Mouse (Mus musculus) heart, embryonic 15.5 days (tissue): ENCODE measurements around the gene Itga9. TPM values are rescaled to one million over a fixed set of nuclear protein-coding genes. Genes with fewer than 3 reads are reported as not detected.

ENCODE experiments used
- ATAC-seq: fragments of 200-750 bp; cut with Nextera tagmentation; replicated peaks from 2 replicates; pipeline ENCODE4 v1.8.0; 2017; ENCODE audit warnings: low read depth, moderate TSS enrichment; ENCODE audit not compliant: insufficient number of reproducible peaks, insufficient read depth, low FRiP score
- H3K27ac ChIP-seq: fragments of 300-500 bp; sonication (generic); 2 replicates; pipeline ENCODE4 v1.5.1; 2015; ENCODE audit warnings: mild to moderate bottlenecking, inconsistent platforms
- H3K27me3 ChIP-seq: fragments of 300-500 bp; sonication (generic); 2 replicates; pipeline ENCODE4 v1.6.1; 2015; ENCODE audit warnings: inconsistent platforms
- H3K36me3 ChIP-seq: fragments of 300-500 bp; sonication (generic); 2 replicates; pipeline ENCODE4 v1.6.1; 2015; ENCODE audit warnings: mild to moderate bottlenecking, inconsistent platforms
- H3K4me1 ChIP-seq: fragments of 300-500 bp; sonication (generic); replicated peaks from 2 replicates; pipeline ENCODE4 v1.6.1; 2015; ENCODE audit warnings: inconsistent platforms
- H3K4me2 ChIP-seq: fragments of 300-500 bp; sonication (generic); 2 replicates; pipeline ENCODE4 v1.6.1; 2015; ENCODE audit warnings: inconsistent platforms, mild to moderate bottlenecking, moderate library complexity
- H3K4me3 ChIP-seq: fragments of 300-500 bp; sonication (generic); 2 replicates; pipeline ENCODE4 v1.5.1; 2015; ENCODE audit warnings: mild to moderate bottlenecking, inconsistent platforms
- H3K9ac ChIP-seq: fragments of 300-500 bp; sonication (generic); 2 replicates; pipeline ENCODE4 v1.6.1; 2015; ENCODE audit warnings: mild to moderate bottlenecking, inconsistent platforms
- H3K9me3 ChIP-seq: fragments of 300-500 bp; sonication (generic); replicated peaks from 2 replicates; pipeline ENCODE4 v1.6.1; 2016; ENCODE audit warnings: inconsistent platforms
- WGBS: fragments of 180-500 bp; shearing (Covaris S2); methylation state at CpG from one replicate; pipeline ENCODE4 v1.1.7; 2015; ENCODE audit warnings: mixed read lengths; 5-methylcytosine and 5-hydroxymethylcytosine counted together
- polyA plus RNA-seq: library from polyadenylated mRNA; unstranded; fragments of >200 nt; fragmentation: Nextera tagmentation; extraction: Ambion mirVana; gene quantifications from 2 replicates; pipeline ENCODE4 v1.2.1, GENCODE M21; 2015

Itga9 gene
- polyA plus RNA-seq, 1 experiment from 2014 or later, result 12.0 TPM

DNA sequence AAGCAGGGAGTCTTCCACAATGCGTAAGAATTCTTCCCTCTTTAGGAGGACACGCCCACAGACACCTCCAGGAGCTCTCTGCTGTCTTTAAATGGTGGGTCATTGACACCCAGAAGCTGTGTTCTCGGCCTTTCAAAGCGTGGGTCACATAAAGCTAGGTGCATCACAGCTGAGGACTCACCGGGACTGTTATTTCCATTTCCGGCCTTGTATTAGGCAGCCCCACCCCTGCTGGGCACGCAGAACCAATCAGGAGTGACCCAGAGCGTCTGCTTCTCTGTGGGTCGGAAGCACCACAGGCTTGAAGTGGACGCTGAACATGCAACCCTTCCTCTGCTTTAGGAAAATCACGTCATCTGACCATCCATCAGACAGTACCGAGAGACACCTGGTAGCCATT, 255.7 kb downstream of the Itga9 start:
- H3K9ac ChIP-seq, result no peak overlapping the region
- no peak overlapping the region for H3K4me3 ChIP-seq
- no peaks in the 10 kb centered on the region for H3K27me3 ChIP-seq
- H3K36me3 ChIP-seq, result no peaks in the 10 kb centered on the region
- WGBS, result 79% methylated on average over 12 of the region's 12 CpGs
- peak overlapping the region; percentile 41; the same call in 1 of the 2 replicates for H3K27ac ChIP-seq
- H3K4me2 ChIP-seq, result no peak overlapping the region
- no peaks in the 10 kb centered on the region for H3K9me3 ChIP-seq
- H3K4me1 ChIP-seq, result peaks cover 32% of the 10 kb centered on the region
- ATAC-seq, result no peak

DNA sequence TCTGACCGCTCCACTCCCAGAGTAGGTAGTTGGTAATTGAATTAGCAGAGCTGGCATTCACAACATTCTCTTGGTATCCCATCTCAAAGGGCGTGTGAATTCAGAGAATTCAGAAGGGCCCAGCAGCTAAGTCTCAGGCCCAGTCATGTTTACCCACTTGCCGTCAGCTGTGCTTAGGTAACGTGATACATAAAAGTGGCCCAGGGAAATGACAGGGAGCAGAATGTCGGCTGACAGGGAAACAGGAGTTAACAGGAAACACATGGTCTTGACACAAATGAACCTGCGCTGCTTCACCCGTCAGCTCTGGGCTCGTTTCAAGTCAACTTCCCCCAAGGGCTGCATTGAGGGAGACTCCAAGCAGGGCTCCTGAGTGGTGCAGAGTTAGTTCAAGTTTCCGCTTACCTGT, 256.4 kb downstream of the Itga9 start:
- H3K9ac ChIP-seq, result no peak overlapping the region
- peak; percentile 43; the same call in 1 of the 2 replicates for ATAC-seq
- peaks cover 29% of the 10 kb centered on the region for H3K4me1 ChIP-seq
- no peaks in the 10 kb centered on the region for H3K36me3 ChIP-seq
- H3K9me3 ChIP-seq, result no peaks in the 10 kb centered on the region
- no peaks in the 10 kb centered on the region for H3K27me3 ChIP-seq
- H3K4me3 ChIP-seq, result no peak overlapping the region
- WGBS, result 37% methylated on average over 9 of the region's 9 CpGs
- peak overlapping the region; percentile 41 for H3K27ac ChIP-seq
- H3K4me2 ChIP-seq, result no peak overlapping the region

DNA sequence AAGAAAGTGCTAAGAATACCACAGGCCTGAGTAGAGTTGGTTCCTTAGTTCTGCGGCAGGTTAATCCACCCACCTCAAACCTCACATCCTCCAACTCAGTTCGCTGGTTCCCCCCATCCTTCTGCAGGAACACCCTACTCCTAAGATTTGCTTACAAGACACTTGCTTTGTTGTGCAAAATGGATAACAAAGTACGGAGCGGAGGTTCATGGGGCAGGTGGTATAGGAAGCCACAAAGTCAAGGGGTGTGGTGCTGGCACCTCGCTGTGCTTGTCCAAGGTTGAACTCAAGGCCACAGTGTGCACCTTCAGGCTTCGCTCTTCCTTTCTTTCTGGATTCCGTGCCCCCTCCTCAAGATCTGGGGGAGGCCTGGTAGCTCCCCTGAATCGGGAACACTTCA, 257.0 kb downstream of the Itga9 start:
- Histone ChIP-seq H3K9me3 (no peaks in the 10 kb centered on the region), H3K27ac (no peak overlapping the region), H3K27me3 (no peaks in the 10 kb centered on the region), H3K4me3 (no peak overlapping the region), H3K4me2 (no peak overlapping the region), H3K36me3 (no peaks in the 10 kb centered on the region), H3K9ac (no peak overlapping the region), H3K4me1 (peaks cover 29% of the 10 kb centered on the region)
- ATAC-seq, result no peak
- 93% methylated on average over 8 of the region's 8 CpGs for WGBS

DNA sequence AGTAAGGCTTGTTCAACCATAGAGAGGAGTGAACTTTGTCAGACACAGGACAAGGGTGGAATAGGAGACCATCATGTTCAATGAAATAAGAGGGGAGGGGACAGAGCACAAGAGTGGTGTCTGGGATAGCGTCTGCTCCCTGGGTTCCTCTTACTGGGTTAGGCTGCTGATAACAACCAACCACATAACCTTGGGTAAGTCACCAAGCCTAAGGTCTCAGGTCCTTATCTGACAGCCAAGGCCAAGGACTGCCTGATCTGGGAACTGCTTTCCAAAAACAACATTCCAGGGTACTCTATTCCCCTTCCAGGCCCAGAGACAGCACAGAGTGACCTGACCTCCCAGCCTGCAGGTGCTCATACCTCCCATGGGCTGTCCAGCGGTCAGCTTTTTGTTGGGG, 260.5 kb downstream of the Itga9 start:
- WGBS, result 65% methylated on average over 2 of the region's 2 CpGs
- no peaks in the 10 kb centered on the region for H3K27me3 ChIP-seq

DNA sequence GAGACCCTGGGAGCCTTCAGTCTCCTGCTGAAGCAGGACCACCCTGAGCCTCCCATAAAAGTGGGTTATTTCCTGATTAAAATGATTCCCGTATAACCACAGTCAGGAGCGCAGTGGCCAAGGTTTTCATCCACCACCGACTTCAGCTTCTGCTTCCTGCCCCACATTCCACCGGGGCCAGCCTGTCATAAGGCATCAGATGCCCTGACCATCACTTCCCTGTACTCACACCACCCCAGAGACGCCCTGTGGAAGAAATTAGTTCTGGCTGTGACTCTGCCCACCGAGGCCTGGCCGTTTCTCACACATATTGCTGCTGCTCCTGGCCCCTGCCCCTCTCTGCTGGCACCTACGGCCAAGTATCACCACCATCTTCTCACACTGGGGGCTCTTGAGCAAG, 261.4 kb downstream of the Itga9 start:
- Histone ChIP-seq H3K4me3 (no peak overlapping the region), H3K4me1 (peaks cover 4% of the 10 kb centered on the region), H3K27me3 (no peaks in the 10 kb centered on the region), H3K9me3 (no peaks in the 10 kb centered on the region), H3K9ac (no peak overlapping the region), H3K36me3 (peaks cover 6% of the 10 kb centered on the region), H3K27ac (no peak overlapping the region), H3K4me2 (no peak overlapping the region)
- no peak for ATAC-seq
- WGBS, result 81% methylated on average over 8 of the region's 8 CpGs

More for the DNA sequence above, 260.5 kb downstream of the Itga9 start:
- peaks cover 3% of the 10 kb centered on the region for H3K36me3 ChIP-seq
- H3K27ac ChIP-seq, result no peak overlapping the region
- no peak for ATAC-seq
- H3K4me1 ChIP-seq, result peaks cover 10% of the 10 kb centered on the region
- H3K4me2 ChIP-seq, result no peak overlapping the region
- H3K9me3 ChIP-seq, result no peaks in the 10 kb centered on the region
- H3K4me3 ChIP-seq, result no peak overlapping the region
- no peak overlapping the region for H3K9ac ChIP-seq

DNA sequence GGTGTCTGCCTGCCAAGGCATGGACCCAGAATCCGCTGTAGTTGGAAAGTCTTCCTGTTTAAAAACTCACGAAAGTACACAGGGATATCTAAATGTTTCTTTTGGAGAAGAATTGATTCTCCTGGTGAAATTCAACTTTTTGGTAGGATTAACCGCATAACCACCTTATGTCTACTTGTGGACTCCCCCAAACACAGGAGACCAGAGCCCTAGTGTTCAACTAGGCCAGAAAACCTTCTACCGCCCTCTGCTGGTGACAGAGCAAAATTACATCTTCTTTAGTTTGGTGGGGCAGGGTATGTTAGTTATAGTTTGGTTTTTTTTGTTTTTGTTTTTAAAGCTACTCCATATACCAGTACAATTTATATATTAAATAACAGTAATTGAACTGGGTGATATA, 264.6 kb downstream of the Itga9 start:
- H3K4me3 ChIP-seq, result no peak overlapping the region
- no peak overlapping the region for H3K27ac ChIP-seq
- peaks cover 10% of the 10 kb centered on the region for H3K36me3 ChIP-seq
- no peaks in the 10 kb centered on the region; the same call in 1 of the 2 replicates for H3K4me1 ChIP-seq
- no peak overlapping the region for H3K9ac ChIP-seq
- 54% methylated on average over 4 of the region's 4 CpGs for WGBS
- no peak for ATAC-seq
- H3K9me3 ChIP-seq, result no peaks in the 10 kb centered on the region
- H3K4me2 ChIP-seq, result no peak overlapping the region
- no peaks in the 10 kb centered on the region for H3K27me3 ChIP-seq

DNA sequence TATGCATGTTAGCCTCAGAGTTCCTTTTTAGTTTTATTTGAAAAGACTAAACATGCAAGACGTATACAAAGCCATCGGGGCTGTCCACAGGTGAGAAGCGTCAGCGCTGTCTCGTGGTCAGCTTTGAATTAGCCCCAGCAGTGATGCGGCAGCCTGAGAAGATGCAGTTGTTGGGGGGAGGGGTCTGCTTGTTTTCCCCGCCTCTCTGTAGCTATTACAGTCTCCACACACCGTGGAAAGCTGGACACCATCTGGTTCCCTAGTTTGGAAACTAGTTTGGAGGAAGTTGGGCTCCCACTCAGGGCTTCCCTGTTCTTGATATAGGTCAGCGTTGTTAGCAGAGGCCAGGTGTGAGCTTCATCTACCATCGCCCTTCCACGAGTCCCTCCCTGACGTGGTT, 266.5 kb downstream of the Itga9 start:
- Histone ChIP-seq H3K27me3 (no peaks in the 10 kb centered on the region), H3K4me2 (no peak overlapping the region), H3K27ac (no peak overlapping the region), H3K4me1 (peaks cover 13% of the 10 kb centered on the region), H3K36me3 (peaks cover 10% of the 10 kb centered on the region), H3K9me3 (no peaks in the 10 kb centered on the region), H3K9ac (no peak overlapping the region), H3K4me3 (no peak overlapping the region)
- ATAC-seq, result no peak
- 79% methylated on average over 12 of the region's 12 CpGs for WGBS

DNA sequence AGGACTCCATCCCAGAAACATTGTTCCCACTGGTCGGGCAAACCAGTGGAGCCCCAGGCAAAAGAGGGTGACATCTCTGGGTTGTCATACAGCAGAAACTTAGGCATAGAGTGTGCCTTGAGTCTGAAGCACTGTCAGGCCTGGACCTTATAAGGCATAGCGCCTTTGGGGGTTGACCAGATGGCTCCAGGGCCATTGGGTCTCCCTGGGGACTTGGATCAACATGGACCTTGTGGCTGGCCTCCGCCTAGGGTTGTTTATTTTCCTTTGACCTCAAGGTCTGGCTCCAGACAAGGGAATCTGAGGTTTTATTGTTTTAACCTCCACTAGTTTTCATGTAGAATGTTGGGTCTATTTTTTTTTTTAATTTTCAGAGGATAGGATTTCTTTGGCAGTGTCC, 267.1 kb downstream of the Itga9 start:
- peaks cover 10% of the 10 kb centered on the region for H3K36me3 ChIP-seq
- no peaks in the 10 kb centered on the region for H3K27me3 ChIP-seq
- H3K9me3 ChIP-seq, result no peaks in the 10 kb centered on the region
- no peak overlapping the region for H3K9ac ChIP-seq
- H3K27ac ChIP-seq, result no peak overlapping the region
- H3K4me1 ChIP-seq, result peaks cover 13% of the 10 kb centered on the region
- H3K4me3 ChIP-seq, result no peak overlapping the region
- no peak for ATAC-seq
- 80% methylated on average over 3 of the region's 3 CpGs for WGBS
- H3K4me2 ChIP-seq, result no peak overlapping the region

DNA sequence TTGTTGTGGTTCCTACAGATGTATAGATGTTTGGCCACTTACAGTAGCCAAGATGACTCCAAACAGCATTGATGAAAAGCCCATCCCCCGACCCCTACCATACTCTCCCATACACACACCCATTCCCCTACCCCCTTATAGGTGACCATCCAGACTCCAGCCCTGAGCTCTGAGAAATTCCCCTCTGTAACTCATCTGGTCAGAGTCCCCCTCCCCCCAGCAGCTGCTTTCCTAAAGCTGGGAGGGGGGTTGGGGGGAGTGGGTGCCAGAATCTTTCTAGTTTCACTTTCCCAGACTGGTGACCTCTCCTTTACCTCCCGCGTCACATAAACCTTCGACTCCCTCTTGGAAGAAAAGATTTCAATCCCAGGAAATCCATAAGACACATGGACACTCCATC, 269.2 kb downstream of the Itga9 start:
- Histone ChIP-seq H3K4me3 (no peak overlapping the region), H3K9ac (no peak overlapping the region), H3K4me1 (peaks cover 13% of the 10 kb centered on the region), H3K9me3 (no peaks in the 10 kb centered on the region), H3K27ac (no peak overlapping the region), H3K27me3 (no peaks in the 10 kb centered on the region), H3K36me3 (peaks cover 8% of the 10 kb centered on the region; the same call in 1 of the 2 replicates), H3K4me2 (no peak overlapping the region)
- 66% methylated on average over 4 of the region's 4 CpGs for WGBS
- ATAC-seq, result no peak

DNA sequence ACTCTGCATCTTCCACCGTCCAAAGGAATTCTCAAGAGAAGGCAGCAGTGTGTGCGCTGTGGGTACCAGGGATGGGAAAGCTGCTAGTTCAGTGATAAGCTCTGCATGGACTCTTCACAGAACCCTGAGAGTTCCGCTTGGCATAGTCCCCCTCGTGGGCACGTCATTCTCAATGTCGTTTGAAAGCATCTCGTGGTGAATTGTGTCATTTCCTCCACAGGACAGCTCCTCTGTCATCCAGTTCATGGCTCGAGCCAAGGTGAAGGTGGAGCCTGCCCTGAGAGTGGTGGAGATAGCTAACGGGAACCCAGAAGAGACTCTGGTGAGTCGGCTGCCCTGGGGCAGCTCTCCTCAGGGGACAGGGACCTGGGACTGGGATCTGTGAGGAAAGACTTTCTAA, 270.4 kb downstream of the Itga9 start:
- WGBS, result 45% methylated on average over 10 of the region's 10 CpGs
- peaks cover 8% of the 10 kb centered on the region; the same call in 1 of the 2 replicates for H3K36me3 ChIP-seq
- no peaks in the 10 kb centered on the region for H3K9me3 ChIP-seq
- H3K4me2 ChIP-seq, result no peak overlapping the region
- no peak overlapping the region for H3K4me3 ChIP-seq
- ATAC-seq, result no peak
- no peak overlapping the region; the same call in 1 of the 2 replicates for H3K9ac ChIP-seq
- H3K27ac ChIP-seq, result peak overlapping the region; percentile 29
- H3K4me1 ChIP-seq, result peaks cover 18% of the 10 kb centered on the region
- no peaks in the 10 kb centered on the region for H3K27me3 ChIP-seq

DNA sequence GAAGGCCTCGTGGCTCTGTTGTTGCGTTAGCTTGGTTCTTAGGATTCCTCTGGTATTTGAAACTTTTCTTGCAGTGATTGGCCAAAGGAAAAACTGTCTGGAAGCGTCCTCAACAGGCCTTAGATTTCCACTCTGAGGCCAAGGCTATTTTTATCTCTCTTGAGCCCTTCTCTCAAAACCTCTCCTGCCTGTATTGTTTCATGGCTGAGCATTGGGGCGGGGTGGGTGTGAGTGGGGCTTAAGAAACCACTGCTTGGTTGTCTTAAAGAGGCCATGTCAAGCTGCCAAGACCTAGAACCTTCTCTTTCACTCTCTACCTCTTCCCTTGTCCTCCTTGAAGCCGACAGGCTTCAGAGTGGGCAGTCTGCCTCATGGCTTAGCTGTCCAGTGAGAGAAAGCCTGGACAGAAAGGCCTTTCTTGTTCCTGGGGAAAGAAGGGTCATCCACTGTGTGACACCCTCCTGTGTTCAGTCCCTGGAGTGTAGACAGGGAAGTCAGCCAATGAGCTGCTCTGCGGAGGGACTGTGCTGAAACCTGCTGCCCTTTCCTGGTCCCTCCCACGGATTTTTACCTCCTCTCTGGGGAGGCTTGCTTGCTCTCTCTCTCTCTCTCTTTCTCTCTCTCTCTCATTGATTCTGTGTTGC, 271.0 kb downstream of the Itga9 start:
- no peak for ATAC-seq
- Histone ChIP-seq H3K9me3 (no peaks in the 10 kb centered on the region), H3K36me3 (peaks cover 4% of the 10 kb centered on the region; the same call in 1 of the 2 replicates), H3K4me1 (peaks cover 19% of the 10 kb centered on the region), H3K27me3 (no peaks in the 10 kb centered on the region), H3K27ac (peak overlapping the region; percentile 33), H3K9ac (no peak overlapping the region; the same call in 1 of the 2 replicates), H3K4me3 (no peak overlapping the region), H3K4me2 (no peak overlapping the region)
- WGBS, result 45% methylated on average over 7 of the region's 7 CpGs

DNA sequence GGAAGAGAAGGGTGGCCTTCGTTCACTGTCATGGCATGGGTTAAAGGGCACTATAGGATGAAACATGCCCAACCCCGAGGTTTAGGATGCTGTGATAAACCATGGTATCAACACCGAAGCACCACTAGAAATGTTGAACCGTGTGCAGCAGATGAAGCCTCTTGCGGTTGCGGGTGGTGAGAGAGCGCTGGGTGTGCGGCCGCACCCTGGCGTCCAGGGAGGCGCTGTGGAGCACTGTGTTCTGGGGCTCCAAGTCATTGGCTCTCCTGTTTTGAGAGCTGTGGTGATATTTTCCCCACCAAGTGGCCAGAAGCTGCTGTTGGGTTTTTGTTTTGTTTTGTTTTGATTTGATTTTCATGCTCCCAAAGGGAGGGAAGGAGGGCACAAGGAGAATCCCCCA, 272.1 kb downstream of the Itga9 start:
- Histone ChIP-seq H3K27ac (no peak overlapping the region), H3K9ac (no peak overlapping the region), H3K9me3 (no peaks in the 10 kb centered on the region), H3K27me3 (no peaks in the 10 kb centered on the region), H3K4me3 (no peak overlapping the region), H3K4me2 (no peak overlapping the region), H3K4me1 (peaks cover 19% of the 10 kb centered on the region), H3K36me3 (peaks cover 3% of the 10 kb centered on the region; the same call in 1 of the 2 replicates)
- no peak for ATAC-seq
- WGBS, result 86% methylated on average over 11 of the region's 11 CpGs
